Mouse (Mus musculus): ENCODE measurements around the gene Zdhhc13. TPM values are rescaled to one million over a fixed set of nuclear protein-coding genes. Genes with fewer than 3 reads are reported as not detected.

Zdhhc13 gene
- total RNA-seq, 1 experiment from 2014 or later, result 23.1 TPM

GRCm38 (mm10) chr7:48777721-48778504 is 10.9 kb upstream of the Zdhhc13 start:
- no peak for ATAC-seq (replicated peaks; ENCODE audit: insufficient number of reproducible peaks, low FRiP score, low TSS enrichment, poor library complexity, severe bottlenecking)

GRCm38 (mm10) chr7:48779110-48779509 is 9.7 kb upstream of the Zdhhc13 start:
- ATAC-seq (replicated peaks; ENCODE audit: insufficient number of reproducible peaks, low FRiP score, low TSS enrichment, poor library complexity, severe bottlenecking), result no peak

GRCm38 (mm10) chr7:48782432-48782831 is 6.4 kb upstream of the Zdhhc13 start:
- ATAC-seq (replicated peaks; ENCODE audit: insufficient number of reproducible peaks, low FRiP score, low TSS enrichment, poor library complexity, severe bottlenecking), result no peak

GRCm38 (mm10) chr7:48784773-48785523 is 3.9 kb upstream of the Zdhhc13 start:
- ATAC-seq (replicated peaks; ENCODE audit: insufficient number of reproducible peaks, low FRiP score, low TSS enrichment, poor library complexity, severe bottlenecking), result no peak

- ATAC-seq (replicated peaks; ENCODE audit: insufficient number of reproducible peaks, low FRiP score, low TSS enrichment, poor library complexity, severe bottlenecking), result peak; percentile 74
Measured at GRCm38 (mm10) chr7:48788348-48788747, 455 bp upstream of the Zdhhc13 start.

GRCm38 (mm10) chr7:48790117-48790516 is 1.3 kb downstream of the Zdhhc13 start:
- ATAC-seq (replicated peaks; ENCODE audit: insufficient number of reproducible peaks, low FRiP score, low TSS enrichment, poor library complexity, severe bottlenecking), result no peak

- no peak for ATAC-seq (replicated peaks; ENCODE audit: insufficient number of reproducible peaks, low FRiP score, low TSS enrichment, poor library complexity, severe bottlenecking)
Measured at GRCm38 (mm10) chr7:48791412-48791811, 2.6 kb downstream of the Zdhhc13 start.

GRCm38 (mm10) chr7:48795130-48795529 is 6.3 kb downstream of the Zdhhc13 start:
- ATAC-seq (replicated peaks; ENCODE audit: insufficient number of reproducible peaks, low FRiP score, low TSS enrichment, poor library complexity, severe bottlenecking), result no peak

GRCm38 (mm10) chr7:48803381-48803780 is 14.6 kb downstream of the Zdhhc13 start:
- ATAC-seq (replicated peaks; ENCODE audit: insufficient number of reproducible peaks, low FRiP score, low TSS enrichment, poor library complexity, severe bottlenecking), result no peak

- ATAC-seq (replicated peaks; ENCODE audit: insufficient number of reproducible peaks, low FRiP score, low TSS enrichment, poor library complexity, severe bottlenecking), result no peak
Measured at GRCm38 (mm10) chr7:48806587-48806986, 17.8 kb downstream of the Zdhhc13 start.

GRCm38 (mm10) chr7:48810652-48811051 is 21.8 kb downstream of the Zdhhc13 start:
- ATAC-seq (replicated peaks; ENCODE audit: insufficient number of reproducible peaks, low FRiP score, low TSS enrichment, poor library complexity, severe bottlenecking), result no peak

- ATAC-seq (replicated peaks; ENCODE audit: insufficient number of reproducible peaks, low FRiP score, low TSS enrichment, poor library complexity, severe bottlenecking), result no peak
Measured at GRCm38 (mm10) chr7:48812358-48812757, 23.6 kb downstream of the Zdhhc13 start.

- no peak for ATAC-seq (replicated peaks; ENCODE audit: insufficient number of reproducible peaks, low FRiP score, low TSS enrichment, poor library complexity, severe bottlenecking)
Measured at GRCm38 (mm10) chr7:48813594-48813993, 24.8 kb downstream of the Zdhhc13 start.

GRCm38 (mm10) chr7:48821654-48822053 is 32.9 kb downstream of the Zdhhc13 start:
- ATAC-seq (replicated peaks; ENCODE audit: insufficient number of reproducible peaks, low FRiP score, low TSS enrichment, poor library complexity, severe bottlenecking), result no peak

GRCm38 (mm10) chr7:48823621-48824020 is 34.8 kb downstream of the Zdhhc13 start:
- ATAC-seq (replicated peaks; ENCODE audit: insufficient number of reproducible peaks, low FRiP score, low TSS enrichment, poor library complexity, severe bottlenecking), result no peak

- no peak for ATAC-seq (replicated peaks; ENCODE audit: insufficient number of reproducible peaks, low FRiP score, low TSS enrichment, poor library complexity, severe bottlenecking)
Measured at GRCm38 (mm10) chr7:48824671-48825070, 35.9 kb downstream of the Zdhhc13 start.

GRCm38 (mm10) chr7:48825170-48825569 is 36.4 kb downstream of the Zdhhc13 start:
- no peak for ATAC-seq (replicated peaks; ENCODE audit: insufficient number of reproducible peaks, low FRiP score, low TSS enrichment, poor library complexity, severe bottlenecking)

GRCm38 (mm10) chr7:48829177-48829910 is 40.5 kb downstream of the Zdhhc13 start:
- no peak for ATAC-seq (replicated peaks; ENCODE audit: insufficient number of reproducible peaks, low FRiP score, low TSS enrichment, poor library complexity, severe bottlenecking)

GRCm38 (mm10) chr7:48830395-48830794 is 41.6 kb downstream of the Zdhhc13 start:
- no peak for ATAC-seq (replicated peaks; ENCODE audit: insufficient number of reproducible peaks, low FRiP score, low TSS enrichment, poor library complexity, severe bottlenecking)

Measured in monocyte, adult 5-6 weeks (primary cell).